Mouse (Mus musculus): Measurements from ENCODE around the gene Gnao1. TPM values are rescaled to one million over a fixed set of nuclear protein-coding genes. Genes with fewer than 3 reads are reported as not detected.

Gnao1 gene
- polyA plus RNA-seq, 1 experiment from 2014 or later = 0.74 TPM

DNA sequence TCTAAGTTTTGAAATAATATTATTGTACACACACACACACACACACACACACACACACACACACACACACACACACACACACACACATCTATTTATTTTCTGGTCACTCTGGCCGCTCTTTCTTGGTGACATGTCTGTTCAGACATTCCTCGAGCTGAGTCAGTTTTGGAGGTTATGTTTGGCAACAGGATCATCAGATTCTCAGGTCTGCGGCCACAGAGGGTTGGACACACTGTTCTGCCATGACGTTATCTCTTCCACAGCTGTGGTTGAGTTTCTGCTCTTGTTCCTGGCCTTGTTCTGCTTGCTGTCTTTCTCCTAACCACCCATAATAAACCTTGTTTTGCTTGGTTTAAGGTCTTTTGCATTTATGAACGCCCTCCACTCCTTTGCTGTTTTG, 61.5 kb downstream of the Gnao1 start:
- H3K27me3 ChIP-seq = no peaks in the 10 kb centered on the region
- H3K4me1 ChIP-seq (replicated peaks) = no peaks in the 10 kb centered on the region
- no peak for ATAC-seq (ENCODE audit: insufficient read depth)
- 47% methylated on average over 5 of the region's 5 CpGs for WGBS (ENCODE audit: insufficient replicate concordance)
- H3K9me3 ChIP-seq (replicated peaks) = no peaks in the 10 kb centered on the region
- no peak overlapping the region for H3K4me2 ChIP-seq
- H3K9ac ChIP-seq = no peak overlapping the region
- H3K36me3 ChIP-seq (replicated peaks) = no peaks in the 10 kb centered on the region
- no peak overlapping the region for H3K4me3 ChIP-seq (replicated peaks)
- no peak overlapping the region for H3K27ac ChIP-seq (replicated peaks)

DNA sequence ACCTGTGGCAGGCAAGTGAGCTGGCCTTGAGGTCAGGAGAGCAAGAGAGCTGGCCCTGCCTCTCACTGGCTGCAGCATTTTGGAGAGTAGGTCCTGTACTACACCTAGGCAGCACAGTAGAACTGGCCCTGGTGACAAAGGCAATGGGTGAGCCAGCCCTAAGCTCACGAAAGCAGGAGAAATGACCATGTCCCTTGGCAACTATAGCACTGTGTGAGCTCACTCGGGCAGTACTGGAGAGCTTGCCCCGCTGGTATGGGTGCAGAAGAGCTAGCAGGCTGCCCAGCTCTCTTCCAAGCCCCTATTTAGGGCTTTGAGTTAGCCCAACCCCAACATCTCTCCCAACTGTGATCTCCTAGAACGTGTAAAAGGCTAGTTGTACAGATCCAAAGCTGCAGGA, 68.6 kb downstream of the Gnao1 start:
- WGBS (ENCODE audit: insufficient replicate concordance) = 49% methylated on average over 4 of the region's 4 CpGs
- H3K27me3 ChIP-seq = no peaks in the 10 kb centered on the region
- no peaks in the 10 kb centered on the region for H3K4me1 ChIP-seq (replicated peaks)
- ATAC-seq (ENCODE audit: insufficient read depth) = no peak
- H3K9ac ChIP-seq = no peak overlapping the region
- H3K4me2 ChIP-seq = no peak overlapping the region
- no peaks in the 10 kb centered on the region for H3K36me3 ChIP-seq (replicated peaks)
- H3K27ac ChIP-seq (replicated peaks) = no peak overlapping the region
- H3K9me3 ChIP-seq (replicated peaks) = no peaks in the 10 kb centered on the region
- H3K4me3 ChIP-seq (replicated peaks) = no peak overlapping the region

DNA sequence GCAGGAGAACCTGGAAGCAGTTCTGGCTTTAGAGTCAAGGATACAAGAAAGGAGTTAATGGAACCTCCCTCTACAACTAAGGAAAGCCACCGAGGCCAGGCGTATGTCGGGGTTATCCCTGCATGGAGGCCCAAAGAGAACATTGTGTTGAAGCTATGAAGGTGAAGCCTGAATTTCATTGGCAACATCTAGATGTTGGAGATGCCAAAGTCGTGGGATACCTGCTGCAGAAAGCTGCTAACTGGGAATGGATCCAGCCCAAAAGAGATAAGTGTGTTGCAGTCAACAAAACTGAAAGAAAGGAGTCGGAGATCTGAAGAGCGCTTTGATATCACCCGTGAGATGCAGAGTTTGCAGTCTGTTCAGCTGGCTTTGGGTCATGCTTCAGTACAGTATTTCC, 70.2 kb downstream of the Gnao1 start:
- Histone ChIP-seq H3K27ac (replicated peaks) (no peak overlapping the region), H3K9ac (no peak overlapping the region), H3K4me2 (no peak overlapping the region), H3K27me3 (no peaks in the 10 kb centered on the region), H3K4me3 (replicated peaks) (no peak overlapping the region), H3K36me3 (replicated peaks) (no peaks in the 10 kb centered on the region), H3K4me1 (replicated peaks) (no peaks in the 10 kb centered on the region), H3K9me3 (replicated peaks) (no peaks in the 10 kb centered on the region)
- ATAC-seq (ENCODE audit: insufficient read depth) = no peak
- WGBS (ENCODE audit: insufficient replicate concordance) = 70% methylated on average over 7 of the region's 7 CpGs

DNA sequence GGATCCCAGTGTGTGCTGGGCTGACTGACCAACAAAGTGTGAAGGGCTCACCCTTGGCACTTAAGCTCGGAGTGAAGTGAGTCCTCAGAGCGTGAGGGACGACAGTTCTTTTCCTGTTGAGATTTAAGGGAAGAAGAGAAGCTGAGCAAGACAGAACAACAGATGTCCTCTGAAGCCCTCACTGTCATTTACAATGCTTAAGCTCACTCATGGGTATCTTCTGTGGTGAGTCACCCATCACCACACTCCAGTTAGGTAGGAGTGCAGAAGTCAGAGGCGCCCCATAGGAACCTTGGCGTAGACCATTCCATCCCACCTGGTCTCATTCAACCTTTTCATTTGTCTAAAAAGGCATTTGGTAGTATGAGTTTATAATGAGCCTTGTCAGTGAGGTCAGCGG, 71.6 kb downstream of the Gnao1 start:
- 61% methylated on average over 6 of the region's 6 CpGs for WGBS (ENCODE audit: insufficient replicate concordance)
- Histone ChIP-seq H3K9me3 (replicated peaks) (no peaks in the 10 kb centered on the region), H3K36me3 (replicated peaks) (no peaks in the 10 kb centered on the region), H3K4me2 (no peak overlapping the region), H3K4me1 (replicated peaks) (no peaks in the 10 kb centered on the region), H3K9ac (no peak overlapping the region), H3K27me3 (no peaks in the 10 kb centered on the region), H3K4me3 (replicated peaks) (no peak overlapping the region), H3K27ac (replicated peaks) (no peak overlapping the region)
- no peak for ATAC-seq (ENCODE audit: insufficient read depth)

DNA sequence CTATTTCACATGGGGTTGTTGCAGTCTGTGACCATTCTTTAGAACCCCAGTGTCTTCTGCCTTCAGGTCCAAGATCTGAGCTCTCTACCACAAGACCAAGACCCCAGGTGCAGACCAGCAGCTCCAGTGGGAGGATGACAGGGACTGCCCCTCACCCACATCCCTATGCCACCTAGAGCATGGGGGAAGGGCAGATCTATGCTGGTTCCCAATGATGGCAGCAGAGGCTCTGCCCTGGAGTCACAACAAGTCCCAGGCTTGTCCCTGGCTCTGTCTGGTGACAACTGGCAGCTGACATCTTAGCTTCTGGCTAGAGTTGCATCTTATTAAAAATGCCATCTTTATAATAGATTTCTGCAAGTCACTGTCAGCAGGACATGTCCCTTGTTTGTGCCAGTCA, 73.5 kb downstream of the Gnao1 start:
- H3K4me1 ChIP-seq (replicated peaks) = no peaks in the 10 kb centered on the region
- H3K27ac ChIP-seq (replicated peaks) = no peak overlapping the region
- no peaks in the 10 kb centered on the region for H3K27me3 ChIP-seq
- no peak overlapping the region for H3K4me2 ChIP-seq
- H3K4me3 ChIP-seq (replicated peaks) = no peak overlapping the region
- H3K9me3 ChIP-seq (replicated peaks) = no peaks in the 10 kb centered on the region
- no peak overlapping the region for H3K9ac ChIP-seq
- no peaks in the 10 kb centered on the region for H3K36me3 ChIP-seq (replicated peaks)
- no peak for ATAC-seq (ENCODE audit: insufficient read depth)

DNA sequence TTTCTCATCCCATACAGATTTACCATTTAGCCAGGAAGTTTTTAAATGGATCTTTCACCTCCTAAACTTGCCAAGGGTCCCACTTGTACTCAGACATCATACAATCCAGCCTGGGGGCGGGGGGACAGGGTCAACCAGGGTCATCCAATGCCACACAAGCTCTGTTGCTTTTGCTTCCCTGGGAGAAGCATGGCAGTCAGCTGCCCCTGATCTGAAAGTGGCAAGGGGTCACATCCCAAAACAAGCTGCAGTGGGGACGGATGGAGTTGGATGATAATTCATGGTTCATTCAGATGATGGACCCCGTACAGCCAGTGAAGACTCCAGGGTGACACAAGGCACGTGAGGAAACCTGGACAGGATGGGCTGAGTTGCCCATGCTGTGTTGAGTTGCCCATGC, 74.0 kb downstream of the Gnao1 start:
- 57% methylated on average over 4 of the region's 4 CpGs for WGBS (ENCODE audit: insufficient replicate concordance)
- Histone ChIP-seq H3K27me3 (no peaks in the 10 kb centered on the region), H3K36me3 (replicated peaks) (no peaks in the 10 kb centered on the region), H3K4me3 (replicated peaks) (no peak overlapping the region), H3K9ac (no peak overlapping the region), H3K4me1 (replicated peaks) (no peaks in the 10 kb centered on the region), H3K27ac (replicated peaks) (no peak overlapping the region), H3K9me3 (replicated peaks) (no peaks in the 10 kb centered on the region), H3K4me2 (no peak overlapping the region)
- no peak for ATAC-seq (ENCODE audit: insufficient read depth)

DNA sequence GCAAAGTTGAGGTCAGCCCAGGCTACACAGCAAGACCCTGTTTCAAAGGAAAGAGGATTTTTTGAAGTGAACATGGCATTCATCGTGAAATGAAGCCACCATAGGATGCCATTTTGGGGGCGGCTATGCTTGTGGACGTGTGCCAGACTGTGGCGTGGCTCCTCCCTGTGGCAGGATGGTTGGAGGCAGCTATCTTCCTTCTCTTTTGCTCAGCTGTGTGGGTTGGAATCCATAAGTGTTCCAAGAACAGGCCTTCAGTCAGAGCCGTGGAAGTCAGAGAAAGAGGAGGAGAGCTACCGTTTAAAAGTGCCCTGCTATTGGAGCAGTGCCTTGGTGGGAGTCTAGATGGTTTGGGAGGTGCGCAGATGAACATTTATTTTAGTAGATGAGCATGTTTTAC, 74.5 kb downstream of the Gnao1 start:
- no peak overlapping the region for H3K4me3 ChIP-seq (replicated peaks)
- H3K27me3 ChIP-seq = no peaks in the 10 kb centered on the region
- no peak overlapping the region for H3K27ac ChIP-seq (replicated peaks)
- no peaks in the 10 kb centered on the region for H3K9me3 ChIP-seq (replicated peaks)
- H3K9ac ChIP-seq = no peak overlapping the region
- no peak overlapping the region for H3K4me2 ChIP-seq
- 68% methylated on average over 7 of the region's 7 CpGs for WGBS (ENCODE audit: insufficient replicate concordance)
- H3K4me1 ChIP-seq (replicated peaks) = no peaks in the 10 kb centered on the region
- no peak for ATAC-seq (ENCODE audit: insufficient read depth)
- H3K36me3 ChIP-seq (replicated peaks) = no peaks in the 10 kb centered on the region

DNA sequence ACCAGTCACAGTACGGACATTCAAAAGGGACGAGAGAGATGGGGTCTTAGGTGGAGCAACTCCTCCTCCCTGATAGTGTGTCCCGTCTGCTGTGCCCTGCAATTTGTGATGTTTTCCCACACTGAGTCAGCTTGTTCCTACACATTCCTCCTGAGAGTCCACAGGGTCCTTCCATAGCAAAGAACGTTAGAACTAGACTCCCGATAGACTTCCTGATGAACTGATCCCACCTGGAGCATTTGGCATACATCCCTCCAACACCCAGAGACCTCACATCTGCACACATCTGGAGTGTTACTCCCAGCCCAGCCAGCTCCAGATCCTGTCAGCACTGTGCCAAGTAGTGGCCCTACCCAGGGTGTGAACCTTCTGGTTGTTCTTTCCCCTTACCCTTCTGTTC, 76.4 kb downstream of the Gnao1 start:
- H3K4me1 ChIP-seq (replicated peaks) = no peaks in the 10 kb centered on the region
- H3K36me3 ChIP-seq (replicated peaks) = no peaks in the 10 kb centered on the region
- H3K27ac ChIP-seq (replicated peaks) = no peak overlapping the region
- WGBS (ENCODE audit: insufficient replicate concordance) = 60% methylated on average over 5 of the region's 5 CpGs
- no peak overlapping the region for H3K9ac ChIP-seq
- H3K9me3 ChIP-seq (replicated peaks) = no peaks in the 10 kb centered on the region
- no peaks in the 10 kb centered on the region for H3K27me3 ChIP-seq
- no peak for ATAC-seq (ENCODE audit: insufficient read depth)
- H3K4me3 ChIP-seq (replicated peaks) = no peak overlapping the region
- H3K4me2 ChIP-seq = no peak overlapping the region

DNA sequence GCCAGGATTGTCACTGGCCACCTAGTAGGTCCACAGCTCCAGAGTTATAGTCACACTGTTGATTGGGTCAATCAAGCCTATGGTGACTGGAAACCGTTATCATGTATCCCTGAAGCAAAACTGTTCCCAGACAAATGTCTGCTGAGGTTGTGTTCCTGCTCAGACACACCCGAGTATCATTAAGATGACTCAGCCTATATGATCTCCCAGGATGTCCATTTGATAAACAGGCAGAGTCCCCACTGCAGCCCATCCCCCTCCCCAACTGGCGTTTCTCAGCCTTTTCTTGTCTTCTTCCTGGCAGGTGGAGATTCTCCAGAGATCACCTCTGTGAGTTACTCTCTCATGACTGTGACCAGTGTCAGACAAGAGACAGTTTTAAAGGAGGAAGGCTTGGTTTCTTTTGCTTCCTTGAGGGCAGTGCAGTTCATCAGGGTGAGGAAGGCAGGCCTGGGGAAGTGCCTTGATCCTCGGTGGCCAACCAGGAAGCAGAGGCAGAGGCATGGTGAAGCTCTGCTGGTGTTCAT, 78.4 kb downstream of the Gnao1 start:
- no peak for ATAC-seq (ENCODE audit: insufficient read depth)
- H3K4me2 ChIP-seq = no peak overlapping the region
- no peak overlapping the region for H3K4me3 ChIP-seq (replicated peaks)
- no peak overlapping the region for H3K27ac ChIP-seq (replicated peaks)
- no peak overlapping the region for H3K9ac ChIP-seq
- no peaks in the 10 kb centered on the region for H3K36me3 ChIP-seq (replicated peaks)
- H3K9me3 ChIP-seq (replicated peaks) = no peaks in the 10 kb centered on the region
- no peaks in the 10 kb centered on the region for H3K27me3 ChIP-seq
- WGBS (ENCODE audit: insufficient replicate concordance) = 28% methylated on average over 4 of the region's 4 CpGs
- H3K4me1 ChIP-seq (replicated peaks) = no peaks in the 10 kb centered on the region

DNA sequence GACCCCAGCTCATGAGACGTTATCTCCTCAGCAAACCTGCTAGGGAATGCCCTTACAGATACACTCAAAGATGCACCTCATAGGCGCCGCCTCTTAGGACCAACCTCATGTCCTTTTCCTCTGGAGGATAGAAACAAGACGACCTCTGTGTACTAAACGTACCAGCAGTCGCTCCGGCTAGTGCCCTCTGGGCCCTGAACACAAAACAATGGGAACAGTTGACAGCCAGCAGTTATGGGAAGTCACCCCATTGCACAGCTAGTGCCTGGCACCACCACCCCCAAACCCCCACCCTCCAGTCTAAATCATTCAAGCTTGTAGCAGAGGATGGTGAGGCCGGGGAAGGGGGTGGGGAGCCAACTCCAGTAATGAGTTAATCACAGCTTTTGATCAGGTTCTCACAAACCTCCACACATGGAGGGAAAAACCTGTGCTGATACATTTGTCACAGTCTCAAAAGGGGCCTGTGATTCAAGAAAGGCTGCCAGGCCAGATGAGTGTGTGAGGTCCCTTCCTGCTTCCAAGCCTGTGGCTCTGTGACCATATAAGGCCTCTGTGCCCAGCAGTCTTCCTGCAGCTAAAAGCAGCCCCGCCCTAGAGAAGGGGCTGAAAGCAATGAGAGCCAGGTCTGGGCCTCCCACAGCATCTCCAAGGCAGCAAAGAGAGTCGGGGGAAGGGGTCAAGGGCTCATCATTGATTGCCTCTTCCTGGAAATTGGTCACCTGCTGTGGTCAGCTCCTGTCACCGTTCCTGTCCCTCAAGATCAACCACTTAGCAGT, 79.1 kb downstream of the Gnao1 start:
- no peak for ATAC-seq (ENCODE audit: insufficient read depth)
- Histone ChIP-seq H3K27me3 (no peaks in the 10 kb centered on the region), H3K9me3 (replicated peaks) (no peaks in the 10 kb centered on the region), H3K4me3 (replicated peaks) (no peak overlapping the region), H3K4me1 (replicated peaks) (no peaks in the 10 kb centered on the region), H3K36me3 (replicated peaks) (no peaks in the 10 kb centered on the region), H3K9ac (no peak overlapping the region), H3K27ac (replicated peaks) (no peak overlapping the region), H3K4me2 (no peak overlapping the region)
- 50% methylated on average over 11 of the region's 11 CpGs for WGBS (ENCODE audit: insufficient replicate concordance)

DNA sequence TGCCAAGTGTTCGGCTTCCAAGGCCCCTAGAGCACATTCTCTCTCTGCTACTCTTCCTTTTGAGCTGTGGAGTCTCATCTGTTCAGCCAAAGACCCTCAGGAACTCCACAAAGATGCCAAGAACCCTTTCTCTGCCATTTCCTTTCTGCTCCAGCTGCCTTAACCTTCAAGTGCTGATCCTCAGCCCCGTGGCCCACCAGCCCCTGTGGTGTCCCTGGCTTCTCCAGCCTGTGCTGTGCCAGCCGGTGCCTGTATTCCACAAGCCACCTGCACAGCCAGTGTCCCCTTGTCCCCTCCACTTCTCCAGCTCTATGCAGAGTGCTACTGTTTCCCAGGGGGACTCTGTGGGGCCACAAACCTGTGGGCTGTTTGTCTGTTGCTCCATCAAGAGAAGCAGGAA, 83.8 kb downstream of the Gnao1 start:
- no peak overlapping the region for H3K9ac ChIP-seq
- no peak for ATAC-seq (ENCODE audit: insufficient read depth)

More for the DNA sequence above, 83.8 kb downstream of the Gnao1 start:
- no peaks in the 10 kb centered on the region for H3K4me1 ChIP-seq (replicated peaks)
- no peaks in the 10 kb centered on the region for H3K36me3 ChIP-seq (replicated peaks)
- no peaks in the 10 kb centered on the region for H3K27me3 ChIP-seq
- no peak overlapping the region for H3K27ac ChIP-seq (replicated peaks)
- no peaks in the 10 kb centered on the region for H3K9me3 ChIP-seq (replicated peaks)
- no peak overlapping the region for H3K4me3 ChIP-seq (replicated peaks)
- 55% methylated on average over 3 of the region's 3 CpGs for WGBS (ENCODE audit: insufficient replicate concordance)
- no peak overlapping the region for H3K4me2 ChIP-seq

All from liver, embryonic 15.5 days (tissue).